Mouse (Mus musculus) ES-E14 (cell line): ENCODE results near the gene Slirp. TPM values are rescaled to one million over a fixed set of nuclear protein-coding genes. Genes with fewer than 3 reads are reported as not detected.

Source experiments
- DNase-seq: peaks from one replicate; pipeline ENCODE4 v3.0.0-alpha.2; 2013; ENCODE audit warnings: low read depth, low spot score
- H3K27ac ChIP-seq: 2 replicates; pipeline ENCODE4 v1.5.1; 2012; ENCODE audit warnings: low read depth, mild to moderate bottlenecking, low read length, moderate library complexity, mixed read lengths; ENCODE audit not compliant: poor library complexity, insufficient read depth, severe bottlenecking
- H3K36me3 ChIP-seq: 2 replicates; pipeline ENCODE4 v1.6.1; 2012; ENCODE audit warnings: mild to moderate bottlenecking, low read length, moderate library complexity, mixed read lengths; ENCODE audit not compliant: control insufficient read depth, poor library complexity, insufficient read depth, severe bottlenecking
- H3K4me1 ChIP-seq, 2 experiments: fragments of 150-350 bp in 1 of 2; sonication (generic) in 1 of 2; 2 replicates each; pipeline ENCODE4 v1.6.1; 2012; ENCODE audit warnings: low read length in 2 of 2, mild to moderate bottlenecking in 1 of 2, mixed read lengths in 1 of 2; ENCODE audit not compliant: control insufficient read depth in 2 of 2, insufficient read depth in 2 of 2, poor library complexity in 1 of 2
- H3K4me3 ChIP-seq, 2 experiments: fragments of 150-350 bp in 1 of 2; sonication (generic) in 1 of 2; 2 replicates each; pipeline ENCODE4 v1.5.1; 2012; ENCODE audit warnings: low read length in 2 of 2, low read depth in 1 of 2, mild to moderate bottlenecking in 1 of 2, mixed read lengths in 1 of 2; ENCODE audit not compliant: insufficient read depth in 1 of 2, poor library complexity in 1 of 2, severe bottlenecking in 1 of 2
- H3K9ac ChIP-seq: 2 replicates; pipeline ENCODE4 v1.6.1; 2012; ENCODE audit warnings: low read depth, mild to moderate bottlenecking, low read length, mixed read lengths; ENCODE audit not compliant: poor library complexity, insufficient read depth, severe bottlenecking
- H3K9me3 ChIP-seq: fragments of 150-350 bp; sonication (generic); 2 replicates; pipeline ENCODE4 v1.6.1; 2012; ENCODE audit warnings: low read depth, mild to moderate bottlenecking, low read length; ENCODE audit not compliant: control insufficient read depth, insufficient read depth
- CHD2 ChIP-seq: IDR thresholded peaks from 2 replicates; pipeline ENCODE4 v1.6.1; 2014; ENCODE audit warnings: mild to moderate bottlenecking, low read depth, low read length, inconsistent platforms
- HCFC1 ChIP-seq: IDR thresholded peaks from 2 replicates; pipeline ENCODE4 v1.6.1; 2012; ENCODE audit warnings: low read length, inconsistent platforms, borderline replicate concordance; ENCODE audit not compliant: insufficient read depth
- MAFK ChIP-seq: IDR thresholded peaks from 2 replicates; pipeline ENCODE4 v1.6.1; 2014; ENCODE audit warnings: mild to moderate bottlenecking, low read depth, low read length, inconsistent platforms; ENCODE audit not compliant: insufficient read depth
- ZC3H11A ChIP-seq: IDR thresholded peaks from 2 replicates; pipeline ENCODE4 v1.6.1; 2012; ENCODE audit warnings: low read depth, mild to moderate bottlenecking, inconsistent platforms, low read length, borderline replicate concordance
- ZNF384 ChIP-seq: IDR thresholded peaks from 2 replicates; pipeline ENCODE4 v1.6.1; 2012; ENCODE audit warnings: low read depth, low read length, inconsistent platforms
- in situ Hi-C, 2 experiments: fragments of 600-800 bp; cut with MboI; formaldehyde crosslinking; loops; one replicate each; pipeline ENCODE4 v1.15.1; 2025; ENCODE audit warnings: low sequenced_read_pairs in 2 of 2, inconsistent platforms in 1 of 2; ENCODE audit not compliant: unreplicated experiment in 2 of 2
- total RNA-seq: library from RNA; depleted of rRNA; stranded (reverse); fragments of 300-350 nt; gene quantifications from 2 replicates; pipeline ENCODE4 v1.2.3, GENCODE M21; 2012

Gene Slirp
- total RNA-seq, 1 experiment = 175 TPM

DNA sequence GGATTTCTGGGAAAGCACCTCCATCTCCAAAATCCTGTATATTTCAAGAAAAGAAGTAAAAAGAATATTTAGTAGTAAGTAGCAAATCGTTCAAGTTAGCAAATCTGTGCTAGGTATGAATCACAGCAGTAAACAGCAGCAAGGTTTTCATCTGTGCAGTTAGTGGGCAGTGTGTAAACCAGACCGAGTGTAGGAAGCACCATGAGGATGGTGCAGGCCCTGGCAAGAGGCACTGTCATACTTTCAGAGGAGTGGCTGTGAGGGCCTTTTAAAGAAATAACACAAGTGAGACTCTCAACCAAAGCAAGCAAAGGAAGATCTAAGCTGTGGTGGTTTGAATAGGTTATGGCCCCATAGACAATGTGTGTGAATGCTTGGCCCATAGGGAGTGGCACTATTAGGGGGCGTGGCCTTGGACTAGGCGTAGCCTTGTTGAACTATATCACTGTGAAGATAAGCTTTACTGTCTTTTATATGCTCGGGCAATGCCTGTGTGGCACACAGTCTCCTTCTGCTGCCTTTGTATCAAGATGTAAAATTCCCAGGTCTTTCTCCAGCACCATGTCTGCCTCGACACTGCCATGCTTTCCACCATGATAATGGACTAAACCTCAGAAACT is 21.1 kb downstream of the Slirp start:
- in situ Hi-C loops = no loop called here
- no peak overlapping the region for H3K4me3 ChIP-seq
- H3K4me1 ChIP-seq = no peaks in the 10 kb centered on the region
- no peak overlapping the region for H3K27ac ChIP-seq
- H3K9ac ChIP-seq = no peak overlapping the region
- peaks cover 26% of the 10 kb centered on the region for H3K36me3 ChIP-seq
- no peak for DNase-seq
- no peaks in the 10 kb centered on the region for H3K9me3 ChIP-seq
- TF ChIP-seq ZNF384 (no peak), MAFK (no peak), CHD2 (no peak), HCFC1 (no peak), ZC3H11A (no peak)

DNA sequence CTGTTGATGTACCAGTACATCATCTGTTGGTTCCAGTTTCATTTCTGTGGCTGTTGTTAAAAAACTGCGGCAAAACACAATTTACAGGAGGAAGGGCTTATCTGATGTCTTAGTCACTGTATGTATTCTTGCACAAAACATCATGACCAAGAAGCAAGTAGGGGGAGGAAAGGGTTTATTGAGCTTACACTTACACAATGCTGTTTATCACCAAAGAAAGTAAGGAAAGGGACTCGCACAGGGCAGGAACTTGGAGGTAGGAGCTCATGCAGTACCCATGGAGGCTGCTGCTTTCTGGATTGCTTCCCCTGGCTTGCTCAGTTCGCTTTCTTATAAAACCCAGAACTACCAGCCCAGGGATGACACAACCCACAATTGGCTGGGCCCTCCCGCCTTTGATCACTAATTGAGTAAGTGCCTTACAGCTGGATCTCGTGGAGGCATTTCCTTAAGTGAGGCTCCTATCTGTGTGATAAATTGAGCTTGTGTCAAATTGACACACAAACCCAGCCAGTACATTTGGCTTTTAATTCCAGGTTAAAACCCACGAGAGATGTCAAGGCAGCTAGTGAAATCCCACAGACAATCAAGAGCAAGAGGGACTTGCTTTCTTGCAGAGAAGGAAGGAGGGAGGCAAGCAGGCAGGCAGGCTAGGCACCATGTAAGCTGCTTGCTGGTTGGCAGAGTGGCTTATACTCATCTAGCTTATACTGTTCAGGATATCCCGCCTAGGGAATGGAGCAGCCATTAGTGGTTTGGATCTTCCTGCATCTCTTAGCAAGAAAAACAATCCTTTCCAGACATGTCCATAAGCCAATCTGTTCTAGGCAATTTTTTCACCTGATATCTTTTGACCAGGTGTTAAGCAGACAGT is 26.8 kb downstream of the Slirp start:
- Histone ChIP-seq H3K4me3 (peak overlapping the region; percentile 76 to 90), H3K36me3 (peaks cover 13% of the 10 kb centered on the region), H3K9ac (peak overlapping the region; percentile 38), H3K9me3 (no peaks in the 10 kb centered on the region), H3K27ac (no peak overlapping the region), H3K4me1 (peaks cover 0 to 5% of the 10 kb centered on the region in 2 experiments; a peak in 1 of 4 replicates)
- no peak for DNase-seq
- TF ChIP-seq MAFK (no peak), ZC3H11A (no peak), CHD2 (no peak), ZNF384 (no peak), HCFC1 (no peak)
- in situ Hi-C loops = no loop called here

DNA sequence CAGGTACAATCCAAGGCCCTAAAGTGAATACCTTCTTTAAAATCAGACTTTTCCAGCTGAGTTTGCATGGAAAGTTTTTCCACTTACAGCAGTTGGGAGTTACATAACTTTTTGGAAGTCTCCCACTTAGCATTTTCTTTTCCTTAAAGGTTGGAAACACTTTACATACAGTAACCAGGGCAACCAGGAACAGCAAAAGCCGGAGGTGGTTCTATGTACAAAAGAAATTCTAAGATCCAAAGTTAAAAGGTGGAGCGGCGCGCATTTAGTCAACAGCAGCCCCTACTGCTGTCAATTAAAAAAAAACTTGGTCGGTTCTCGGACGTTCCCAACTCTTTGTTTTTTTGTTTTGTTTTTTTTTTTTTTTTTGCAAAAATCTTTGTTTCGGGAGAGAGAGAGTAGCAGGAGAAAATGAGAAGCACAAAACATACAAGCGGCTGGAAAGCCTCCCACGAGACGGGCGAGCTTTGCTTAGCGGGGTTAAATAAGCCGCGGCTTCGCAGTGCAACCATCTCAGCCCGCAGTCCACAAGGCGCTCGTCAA is 27.8 kb downstream of the Slirp start:
- DNase-seq = no peak
- in situ Hi-C loops = no loop called here
- peak overlapping the region; percentile 76 to 90 for H3K4me3 ChIP-seq
- H3K9me3 ChIP-seq = no peaks in the 10 kb centered on the region
- H3K9ac ChIP-seq = peak overlapping the region; percentile 94
- peaks cover 0 to 5% of the 10 kb centered on the region in 2 experiments; a peak in 1 of 4 replicates for H3K4me1 ChIP-seq
- H3K27ac ChIP-seq = peak overlapping the region; percentile 73
- TF ChIP-seq CHD2 (no peak), HCFC1 (no peak), MAFK (no peak), ZC3H11A (no peak), ZNF384 (no peak; the same call in 1 of the 2 replicates)
- H3K36me3 ChIP-seq = peaks cover 13% of the 10 kb centered on the region

DNA sequence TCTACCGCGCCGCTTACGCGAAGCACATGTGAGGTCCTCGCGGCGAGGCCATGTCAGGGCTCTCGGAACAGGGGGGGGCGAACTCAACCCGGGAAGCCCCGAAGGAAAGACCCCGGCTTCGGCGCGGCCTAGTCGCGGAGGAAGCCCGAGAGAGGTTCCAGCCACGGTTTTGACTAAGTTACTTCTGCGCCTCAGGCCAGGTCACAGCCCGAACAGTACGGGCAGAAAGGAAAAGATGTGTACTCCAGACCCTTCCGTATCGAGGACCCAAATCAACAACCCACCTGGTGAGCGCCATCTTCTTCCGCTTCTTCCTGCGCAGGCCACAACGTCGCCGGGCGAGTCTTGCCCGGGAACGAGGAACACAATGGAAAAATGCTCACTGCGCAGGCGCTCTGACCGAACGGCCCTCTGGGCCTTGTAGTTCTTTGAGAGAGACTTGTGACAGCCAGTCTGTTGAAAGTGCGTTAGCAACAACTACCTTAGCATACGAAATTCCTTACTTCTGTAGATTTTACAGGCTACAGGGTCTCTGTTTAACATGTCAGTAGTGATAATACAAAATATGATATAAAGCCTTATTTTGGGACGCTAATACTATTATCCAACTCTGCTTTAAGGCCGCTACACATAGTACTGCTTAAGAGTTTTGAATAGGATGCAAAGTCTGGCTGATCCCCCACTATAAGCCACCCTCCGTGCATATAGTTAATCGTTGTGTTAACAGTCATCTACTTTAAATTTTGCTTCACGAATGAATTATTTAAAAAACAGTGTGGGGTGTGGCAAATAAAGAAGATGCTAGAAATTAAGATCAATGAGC is 28.5 kb downstream of the Slirp start, which contains the start of gene Snw1:
Gene Snw1 (minus strand): TSS at position 311 of the 823 bp plus-strand sequence.
- peaks cover 9% of the 10 kb centered on the region for H3K36me3 ChIP-seq
- H3K9ac ChIP-seq = peak within 1 kb of the TSS; percentile 94
- peak; percentile 93 for DNase-seq
- in situ Hi-C loops = no loop called here
- H3K4me3 ChIP-seq = peak within 1 kb of the TSS; percentile 76 to 90
- H3K9me3 ChIP-seq = no peaks in the 10 kb centered on the region
- H3K27ac ChIP-seq = peak within 1 kb of the TSS; percentile 73
- peak; percentile 54; the same call in 1 of the 2 replicates for TF ChIP-seq CHD2
- peak; percentile 100 for TF ChIP-seq HCFC1
- TF ChIP-seq ZC3H11A = peak; percentile 9; the same call in 1 of the 2 replicates
- no peak for TF ChIP-seq MAFK
- TF ChIP-seq ZNF384 = no peak
- H3K4me1 ChIP-seq = peaks cover 0 to 5% of the 10 kb centered on the region in 2 experiments; a peak in 1 of 4 replicates
